Mouse (Mus musculus) inflammation-experienced regulatory T-cells, adult 6 months (primary cell): ENCODE measurements around the gene Mpp5. TPM values are rescaled to one million over a fixed set of nuclear protein-coding genes. Genes with fewer than 3 reads are reported as not detected.

Experiments
- ATAC-seq: one replicate; pipeline ENCODE4 v1.8.0; 2017
- polyA plus RNA-seq, 3 experiments: library from polyadenylated mRNA; unstranded; fragments of 100-300 nt; shearing (Covaris generic); gene quantifications; one replicate each; pipeline ENCODE4 v1.2.1; 2017

Gene Mpp5
- 10 to 100 TPM; 10.1 to 25.8 (median 15.2) TPM for polyA plus RNA-seq

GRCm38 (mm10) chr12:78748557-78749377, at the start of gene Mpp5:
Mpp5 (plus strand) TSS chr12:78748907.
- peak; percentile 95 for ATAC-seq

- no peak for ATAC-seq
Measured at GRCm38 (mm10) chr12:78717783-78718182, 30.9 kb upstream of the Mpp5 start.

GRCm38 (mm10) chr12:78727723-78728122, 21.0 kb upstream of the Mpp5 start:
- no peak for ATAC-seq

GRCm38 (mm10) chr12:78739633-78740032, 9.1 kb upstream of the Mpp5 start:
- no peak for ATAC-seq

- ATAC-seq, result no peak
Measured at GRCm38 (mm10) chr12:78740289-78740688, 8.4 kb upstream of the Mpp5 start.

- no peak for ATAC-seq
Measured at GRCm38 (mm10) chr12:78746226-78746625, 2.5 kb upstream of the Mpp5 start.

- ATAC-seq, result no peak
Measured at GRCm38 (mm10) chr12:78747406-78747805, 1.3 kb upstream of the Mpp5 start.

GRCm38 (mm10) chr12:78748113-78748512, 594 bp upstream of the Mpp5 start:
- ATAC-seq, result peak; percentile 0

GRCm38 (mm10) chr12:78749378-78749801, 683 bp downstream of the Mpp5 start:
- ATAC-seq, result no peak

- peak; percentile 56 for ATAC-seq
Measured at GRCm38 (mm10) chr12:78761979-78762378, 13.3 kb downstream of the Mpp5 start.

GRCm38 (mm10) chr12:78769031-78769713, 20.5 kb downstream of the Mpp5 start:
- ATAC-seq, result no peak

GRCm38 (mm10) chr12:78773211-78773610, 24.5 kb downstream of the Mpp5 start:
- ATAC-seq, result no peak

- no peak for ATAC-seq
Measured at GRCm38 (mm10) chr12:78777916-78778315, 29.2 kb downstream of the Mpp5 start.

- no peak for ATAC-seq
Measured at GRCm38 (mm10) chr12:78778423-78779067, 29.8 kb downstream of the Mpp5 start.

GRCm38 (mm10) chr12:78788266-78788873, 39.7 kb downstream of the Mpp5 start:
- ATAC-seq, result no peak

- ATAC-seq, result no peak
Measured at GRCm38 (mm10) chr12:78790791-78791190, 42.1 kb downstream of the Mpp5 start.

- ATAC-seq, result no peak
Measured at GRCm38 (mm10) chr12:78794236-78794635, 45.5 kb downstream of the Mpp5 start.

- no peak for ATAC-seq
Measured at GRCm38 (mm10) chr12:78800036-78800435, 51.3 kb downstream of the Mpp5 start.

GRCm38 (mm10) chr12:78801836-78802235, 53.1 kb downstream of the Mpp5 start:
- ATAC-seq, result no peak

GRCm38 (mm10) chr12:78814437-78814836, 65.7 kb downstream of the Mpp5 start:
- no peak for ATAC-seq

- ATAC-seq, result no peak
Measured at GRCm38 (mm10) chr12:78834496-78834895, 85.8 kb downstream of the Mpp5 start.

- no peak for ATAC-seq
Measured at GRCm38 (mm10) chr12:78839906-78840305, 91.2 kb downstream of the Mpp5 start.

- ATAC-seq, result no peak
Measured at GRCm38 (mm10) chr12:78842429-78842828, 93.7 kb downstream of the Mpp5 start.
